In genomic region chr14:55713007-55713728, GRCm38 (mm10) we compare ENCODE assay signal across 8 mouse cellular contexts. TPM values are rescaled to one million over a fixed set of nuclear protein-coding genes. Genes with fewer than 3 reads are reported as not detected.
DNase-seq lines count a peak whose midpoint lies in the region; ATAC-seq and TF ChIP-seq lines count a peak whose summit lies in the region.

No protein-coding gene starts in this region.

- TF ChIP-seq CTCF in bone marrow, adult 2 months (IDR thresholded peaks at IDR 0.05; ENCODE audit: control insufficient read depth, insufficient read depth, low read length), result no peak

- H3K27me3 ChIP-seq in stomach, embryonic 14.5 days (ENCODE audit: control insufficient read depth, insufficient read depth, low read length), result no peaks in the 10 kb centered on the region

- no peak overlapping the region for H3K27ac ChIP-seq in bone marrow, adult 2 months (ENCODE audit: control insufficient read depth, insufficient read depth, low read depth, low read length, poor library complexity)
- peak overlapping the region; percentile 40; the same call in 1 of the 2 replicates for H3K27ac ChIP-seq in stomach, embryonic 14.5 days (ENCODE audit: low read length)

- peak overlapping the region; percentile 41 for H3K4me3 ChIP-seq in bone marrow, adult 2 months (replicated peaks; ENCODE audit: control insufficient read depth, low read depth, low read length)
- peak overlapping the region; percentile 18; the same call in 1 of the 2 replicates for H3K4me3 ChIP-seq in stomach, embryonic 14.5 days (ENCODE audit: low read depth, low read length)

- peak; percentile 56 for DNase-seq in adrenal gland, adult 2 months
- DNase-seq in adrenal gland, postnatal 4 days (ENCODE audit: low spot score in 2 of 2), result no peak
- peak; percentile 31 to 41 for DNase-seq in heart, postnatal 10 days
- peak; percentile 65 for DNase-seq in liver
- no peak for DNase-seq in cerebellum, postnatal 25 days
- DNase-seq in left cerebral cortex, adult 18-20 months (ENCODE audit: low spot score in 2 of 2), result no peak

- peaks cover 2% of the 10 kb centered on the region for H3K4me1 ChIP-seq in bone marrow, adult 2 months (ENCODE audit: control insufficient read depth, insufficient read depth, low read length)
- no peaks in the 10 kb centered on the region; the same call in 1 of the 2 replicates for H3K4me1 ChIP-seq in stomach, embryonic 14.5 days (ENCODE audit: control insufficient read depth, insufficient read depth, low read length)

- H3K36me3 ChIP-seq in stomach, embryonic 14.5 days (ENCODE audit: control insufficient read depth, insufficient read depth, low read length), result peaks cover 10% of the 10 kb centered on the region

- no peak for TF ChIP-seq POLR2A in bone marrow, adult 2 months (IDR thresholded peaks at IDR 0.05; ENCODE audit: borderline replicate concordance, control insufficient read depth, low read depth, low read length)

- 0 out of 2 replicates have a peak, but pooled peaks have one; percentile 17 for ATAC-seq in stomach, embryonic 14.5 days (ENCODE audit: insufficient number of reproducible peaks, insufficient read depth, low FRiP score, low read depth)

- 0 out of 2 replicates have a peak overlapping the region, but pooled peaks have one; percentile 10 for H3K9ac ChIP-seq in stomach, embryonic 14.5 days (replicated peaks; ENCODE audit: low read depth, low read length)

- H3K9me3 ChIP-seq in stomach, embryonic 14.5 days (ENCODE audit: control insufficient read depth, low read depth, low read length), result no peaks in the 10 kb centered on the region

- peak overlapping the region; percentile 41 for H3K4me2 ChIP-seq in stomach, embryonic 14.5 days (replicated peaks; ENCODE audit: low read depth, low read length)

- intact Hi-C loops in heart, postnatal 10 days (cut with DNase I), result no loop called here

- 17% methylated on average over 25 of the region's 25 CpGs for WGBS in bone marrow, adult 2 months
- WGBS in stomach, embryonic 14.5 days, result 15% methylated on average over 25 of the region's 25 CpGs

RNA-seq across cellular contexts. Expression of gene Tgm1, which starts 0.6 kb away (rescaled TPM):
- total RNA-seq in adrenal gland, adult 2 months (2021), result under 1 TPM; 0.23 to 0.45 TPM
- polyA plus RNA-seq in adrenal gland, adult 2 months (2012; rRNA removed), result 0.27 and 0.28 TPM in 2 replicates
- 1 to 10 TPM; 1.4 to 1.8 TPM for total RNA-seq in adrenal gland, postnatal 4 days (2021)
- polyA plus RNA-seq in bone marrow, adult 2 months (2011; ENCODE audit: insufficient read depth, insufficient read length, low replicate concordance, missing spikeins), result 1.1 and 5.1 TPM in 2 replicates
- total RNA-seq in heart, postnatal 10 days (2021), result under 1 TPM; 0.24 to 0.25 TPM
- 19.5 and 21.3 TPM in 2 replicates for polyA plus RNA-seq in stomach, embryonic 14.5 days (2014; fragmentation: Nextera tagmentation; extraction: Ambion mirVana)
- not detected for total RNA-seq in left cerebral cortex, adult 18-20 months (2021)

RNA-seq across cellular contexts. Expression of gene Rabggta, which starts 8.9 kb away (rescaled TPM):
- 10 to 100 TPM; 20.2 to 20.4 TPM for total RNA-seq in adrenal gland, adult 2 months (2021)
- polyA plus RNA-seq in adrenal gland, adult 2 months (2012; rRNA removed), result 39.5 and 44.7 TPM in 2 replicates
- total RNA-seq in adrenal gland, postnatal 4 days (2021), result 10 to 100 TPM; 23.8 to 25.7 TPM
- polyA plus RNA-seq in bone marrow, adult 2 months (2011; ENCODE audit: insufficient read depth, insufficient read length, low replicate concordance, missing spikeins), result 16.0 and 24.5 TPM in 2 replicates
- 10 to 100 TPM; 13.7 to 14.4 TPM for total RNA-seq in heart, postnatal 10 days (2021)
- polyA plus RNA-seq in stomach, embryonic 14.5 days (2014; fragmentation: Nextera tagmentation; extraction: Ambion mirVana), result 30.0 and 31.0 TPM in 2 replicates
- 10 to 100 TPM; 47.1 to 51.2 TPM for total RNA-seq in left cerebral cortex, adult 18-20 months (2021)

RNA-seq across cellular contexts. Expression of gene Tinf2, which starts 31.5 kb away (rescaled TPM):
- 10 to 100 TPM; 29.6 to 35.8 TPM for total RNA-seq in adrenal gland, adult 2 months (2021)
- polyA plus RNA-seq in adrenal gland, adult 2 months (2012; rRNA removed), result 10.2 and 11.9 TPM in 2 replicates
- 10 to 100 TPM; 33.0 to 33.2 TPM for total RNA-seq in adrenal gland, postnatal 4 days (2021)
- 25.4 and 38.1 TPM in 2 replicates for polyA plus RNA-seq in bone marrow, adult 2 months (2011; ENCODE audit: insufficient read depth, insufficient read length, low replicate concordance, missing spikeins)
- total RNA-seq in heart, postnatal 10 days (2021), result 10 to 100 TPM; 14.2 to 16.5 TPM
- 44.2 and 45.5 TPM in 2 replicates for polyA plus RNA-seq in stomach, embryonic 14.5 days (2014; fragmentation: Nextera tagmentation; extraction: Ambion mirVana)
- total RNA-seq in left cerebral cortex, adult 18-20 months (2021), result 10 to 100 TPM; 14.8 to 19.7 TPM

RNA-seq across cellular contexts. Expression of gene Dhrs1, which starts 32.3 kb away (rescaled TPM):
- 10 to 100 TPM; 70.7 to 93.5 TPM for total RNA-seq in adrenal gland, adult 2 months (2021)
- 49.6 and 68.1 TPM in 2 replicates for polyA plus RNA-seq in adrenal gland, adult 2 months (2012; rRNA removed)
- 10 to 100 TPM; 74.1 to 77.7 TPM for total RNA-seq in adrenal gland, postnatal 4 days (2021)
- 24.4 and 25.9 TPM in 2 replicates for polyA plus RNA-seq in bone marrow, adult 2 months (2011; ENCODE audit: insufficient read depth, insufficient read length, low replicate concordance, missing spikeins)
- 10 to 100 TPM; 54.5 to 56.6 TPM for total RNA-seq in heart, postnatal 10 days (2021)
- polyA plus RNA-seq in stomach, embryonic 14.5 days (2014; fragmentation: Nextera tagmentation; extraction: Ambion mirVana), result 83.0 and 99.4 TPM in 2 replicates
- total RNA-seq in left cerebral cortex, adult 18-20 months (2021), result 10 to 100 TPM; 86.9 to 88.7 TPM

RNA-seq across cellular contexts. Expression of gene Nop9, which starts 32.3 kb away (rescaled TPM):
- 10 to 100 TPM; 17.6 to 17.7 TPM for total RNA-seq in adrenal gland, adult 2 months (2021)
- polyA plus RNA-seq in adrenal gland, adult 2 months (2012; rRNA removed), result 9.2 and 9.9 TPM in 2 replicates
- 10 to 100 TPM; 24.5 to 27.1 TPM for total RNA-seq in adrenal gland, postnatal 4 days (2021)
- 14.3 and 14.5 TPM in 2 replicates for polyA plus RNA-seq in bone marrow, adult 2 months (2011; ENCODE audit: insufficient read depth, insufficient read length, low replicate concordance, missing spikeins)
- 10 to 100 TPM; 14.5 to 18.7 TPM for total RNA-seq in heart, postnatal 10 days (2021)
- 36.6 and 38.8 TPM in 2 replicates for polyA plus RNA-seq in stomach, embryonic 14.5 days (2014; fragmentation: Nextera tagmentation; extraction: Ambion mirVana)
- total RNA-seq in left cerebral cortex, adult 18-20 months (2021), result 10 to 100 TPM; 10.7 to 11.6 TPM

Comparison
In these comparisons a context has a peak if more than half of its experiments do, and no peak if none do; other contexts are left out.
1. DNase-seq: peak in adrenal gland, adult 2 months (single experiment), heart, postnatal 10 days (2 of 2) and liver (single experiment); none in adrenal gland, postnatal 4 days (0 of 2), cerebellum, postnatal 25 days (0 of 2) and left cerebral cortex, adult 18-20 months (0 of 2).